Mouse (Mus musculus) heart, adult 2 months (tissue): ENCODE measurements around the gene Prkaca. TPM values are rescaled to one million over a fixed set of nuclear protein-coding genes. Genes with fewer than 3 reads are reported as not detected.

ENCODE experiments used
- DNase-seq, 2 experiments: peaks; one replicate each; pipeline ENCODE4 v3.0.0; 2021
- H3K27ac ChIP-seq: fragments of 200-600 bp; 2 replicates; pipeline ENCODE4 v1.8.1; 2022
- H3K27me3 ChIP-seq: fragments of 200-500 bp; 2 replicates; pipeline ENCODE4 v1.6.1; 2012; ENCODE audit warnings: mild to moderate bottlenecking, low read length, inconsistent platforms, mixed read lengths; ENCODE audit not compliant: control insufficient read depth, insufficient read depth
- H3K36me3 ChIP-seq: fragments of 200-500 bp; 2 replicates; pipeline ENCODE4 v1.6.1; 2012; ENCODE audit warnings: low read length, inconsistent platforms; ENCODE audit not compliant: control insufficient read depth, insufficient read depth
- H3K4me1 ChIP-seq: fragments of 200-500 bp; 2 replicates; pipeline ENCODE4 v1.6.1; 2011; ENCODE audit warnings: low read length; ENCODE audit not compliant: control insufficient read depth, insufficient read depth
- H3K4me3 ChIP-seq: fragments of 200-600 bp; 2 replicates; pipeline ENCODE4 v1.8.1; 2022
- H3K79me2 ChIP-seq: fragments of 200-500 bp; replicated peaks from 2 replicates; pipeline ENCODE4 v1.6.1; 2012; ENCODE audit warnings: mild to moderate bottlenecking, inconsistent platforms, low read length, moderate library complexity, mixed read lengths; ENCODE audit not compliant: control insufficient read depth, insufficient read depth
- H3K9ac ChIP-seq: fragments of 200-500 bp; 2 replicates; pipeline ENCODE4 v1.6.1; 2012; ENCODE audit warnings: low read depth, mild to moderate bottlenecking, control low read depth, inconsistent platforms, low read length, mixed read lengths
- CTCF ChIP-seq: fragments of 200-600 bp; IDR thresholded peaks from 2 replicates; pipeline ENCODE4 v1.8.1; 2022; ENCODE audit warnings: antibody characterized with exemption, mild to moderate bottlenecking, moderate library complexity
- EP300 ChIP-seq: fragments of 200-500 bp; IDR thresholded peaks from 2 replicates; pipeline ENCODE4 v1.6.1; 2011; ENCODE audit warnings: low read depth, low read length, control low read depth; ENCODE audit not compliant: insufficient read depth
- POLR2A ChIP-seq: fragments of 200-500 bp; IDR thresholded peaks from 2 replicates; pipeline ENCODE4 v1.6.1; 2011; ENCODE audit warnings: mild to moderate bottlenecking, low read depth, low read length, control low read depth; ENCODE audit not compliant: insufficient read depth
- WGBS: fragments of 180-500 bp; shearing (Covaris S2); methylation state at CpG from one replicate; pipeline ENCODE4 v1.1.7; 2018; 5-methylcytosine and 5-hydroxymethylcytosine counted together
- intact Hi-C: fragments of 180-260 bp; cut with DNase I; formaldehyde crosslinking; loops from one replicate; pipeline ENCODE4 v1.15.1; 2025
- polyA plus RNA-seq: library from polyadenylated mRNA; depleted of rRNA; stranded (reverse); fragments of >200 nt; gene quantifications from 2 replicates; pipeline ENCODE4 v1.2.3, GENCODE M21; 2012
- total RNA-seq, 2 experiments: library from RNA; stranded (reverse); gene quantifications; 2 replicates each; pipeline ENCODE4 v1.2.3; 2021

The Prkaca gene
- total and polyA plus RNA-seq, 3 experiments: 239 to 331 (median 306) TPM

- Histone ChIP-seq H3K4me1 (peaks cover 6% of the 10 kb centered on the region), H3K9ac (no peak overlapping the region), H3K4me3 (no peak overlapping the region), H3K27me3 (peaks cover 2% of the 10 kb centered on the region; the same call in 1 of the 2 replicates), H3K36me3 (no peaks in the 10 kb centered on the region), H3K79me2 (no peaks in the 10 kb centered on the region), H3K27ac (no peak overlapping the region)
- 38% methylated on average over 7 of the region's 7 CpGs for WGBS
- no peak for DNase-seq
- TF ChIP-seq CTCF: peak; percentile 45
- no peak for TF ChIP-seq POLR2A
- intact Hi-C loops: no loop called here
These were observed 35.6 kb downstream of the Prkaca start for GRCm38 (mm10) chr8:84008362-84008761.

- intact Hi-C loops: loop anchor here (1.0 to 2.0 kb wide), 3 partner anchors 15 to 347 kb away; partner anchors contain the start of gene Rfx1
- H3K27ac ChIP-seq: no peak overlapping the region
- TF ChIP-seq EP300 (0 out of 2 replicates have a peak, but pooled peaks have one; percentile 45), POLR2A (no peak), CTCF (no peak; the same call in 1 of the 2 replicates)
These were observed 37.1 kb downstream of the Prkaca start for GRCm38 (mm10) chr8:84009876-84010275.

GRCm38 (mm10) chr8:84010625-84011611 is 38.1 kb downstream of the Prkaca start:
- Histone ChIP-seq H3K36me3 (no peaks in the 10 kb centered on the region), H3K9ac (peak overlapping the region; percentile 79), H3K27me3 (peaks cover 2% of the 10 kb centered on the region; the same call in 1 of the 2 replicates), H3K27ac (no peak overlapping the region; the same call in 1 of the 2 replicates), H3K79me2 (no peaks in the 10 kb centered on the region), H3K4me3 (peak overlapping the region; percentile 58), H3K4me1 (peaks cover 2% of the 10 kb centered on the region)
- TF ChIP-seq EP300 (no peak), POLR2A (no peak), CTCF (no peak; the same call in 1 of the 2 replicates)
- 3% methylated on average over 83 of the region's 83 CpGs for WGBS
- DNase-seq: peak; percentile 87 to 92
- intact Hi-C loops: loop anchor here (1.0 to 2.0 kb wide), 3 partner anchors 14 to 346 kb away; partner anchors contain the start of gene Rfx1

More at GRCm38 (mm10) chr8:84009876-84010275, 37.1 kb downstream of the Prkaca start:
- H3K4me3 ChIP-seq: no peak overlapping the region
- WGBS: 2% methylated on average over 11 of the region's 11 CpGs
- H3K4me1 ChIP-seq: peaks cover 4% of the 10 kb centered on the region
- H3K9ac ChIP-seq: no peak overlapping the region
- no peaks in the 10 kb centered on the region for H3K79me2 ChIP-seq
- no peaks in the 10 kb centered on the region for H3K36me3 ChIP-seq
- DNase-seq: peak; percentile 87 to 92
- peaks cover 2% of the 10 kb centered on the region; the same call in 1 of the 2 replicates for H3K27me3 ChIP-seq

- Histone ChIP-seq H3K4me1 (peaks cover 2% of the 10 kb centered on the region), H3K79me2 (no peaks in the 10 kb centered on the region), H3K27ac (no peak within 1 kb of the TSS; the same call in 1 of the 2 replicates), H3K27me3 (peaks cover 2% of the 10 kb centered on the region; the same call in 1 of the 2 replicates), H3K36me3 (no peaks in the 10 kb centered on the region), H3K9ac (peak within 1 kb of the TSS; percentile 79), H3K4me3 (peak within 1 kb of the TSS; percentile 58)
- TF ChIP-seq POLR2A (no peak), EP300 (no peak), CTCF (0 out of 2 replicates have a peak, but pooled peaks have one; percentile 18)
- WGBS: 2% methylated on average over 45 of the region's 45 CpGs
- intact Hi-C loops: loop anchor here (2.0 kb wide), 2 partner anchors 13 to 55 kb away; partner anchors contain the start of gene Rfx1
- peak in 1 of 2 experiments; percentile 24 for DNase-seq
These were observed 39.1 kb downstream of the Prkaca start, which contains the start of gene 2210011C24Rik for GRCm38 (mm10) chr8:84011705-84012498. Gene 2210011C24Rik (minus strand): TSS chr8:84012171.

GRCm38 (mm10) chr8:84012499-84013165 is 39.8 kb downstream of the Prkaca start:
- no peak for TF ChIP-seq EP300
- TF ChIP-seq POLR2A: no peak
- TF ChIP-seq CTCF: no peak
- 33% methylated on average over 35 of the region's 35 CpGs for WGBS
- peak in 1 of 2 experiments; percentile 41 for DNase-seq
- no peaks in the 10 kb centered on the region for H3K79me2 ChIP-seq
- H3K36me3 ChIP-seq: no peaks in the 10 kb centered on the region
- intact Hi-C loops: no loop called here
- peak overlapping the region; percentile 35; the same call in 1 of the 2 replicates for H3K9ac ChIP-seq
- H3K4me1 ChIP-seq: peaks cover 2% of the 10 kb centered on the region
- H3K27me3 ChIP-seq: peaks cover 2% of the 10 kb centered on the region; the same call in 1 of the 2 replicates
- no peak overlapping the region for H3K4me3 ChIP-seq
- no peak overlapping the region for H3K27ac ChIP-seq
